8 mouse cellular contexts compared by ENCODE assay signal in the genomic region with DNA sequence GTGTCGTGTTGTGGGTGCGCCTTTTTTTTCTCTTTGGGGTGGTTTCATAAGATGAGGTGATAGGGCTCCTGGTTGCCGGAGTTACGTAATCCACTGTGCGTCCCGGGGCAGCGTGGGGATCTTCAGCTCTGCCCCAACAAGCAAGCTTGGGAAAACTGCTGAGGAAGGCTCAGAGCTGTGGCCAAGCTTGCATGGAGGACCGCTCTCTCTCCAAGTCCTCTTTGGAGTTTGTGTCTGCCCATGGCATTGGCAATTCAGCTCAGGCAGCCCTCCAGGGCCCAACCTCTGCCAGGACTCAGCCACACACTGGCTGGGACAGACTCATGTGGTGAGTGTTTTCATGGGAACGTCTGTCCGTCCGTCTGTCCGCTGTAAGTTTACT.
DNase-seq lines count a peak whose midpoint lies in the region; ATAC-seq and TF ChIP-seq lines count a peak whose summit lies in the region.

No protein-coding gene starts in this region.

- H3K4me2 ChIP-seq in stomach, postnatal 0 days (replicated peaks; ENCODE audit: low read depth), result 0 out of 2 replicates have a peak overlapping the region, but pooled peaks have one; percentile 14
- H3K4me2 ChIP-seq in intestine, embryonic 15.5 days (replicated peaks), result no peak overlapping the region

- peaks cover 4% of the 10 kb centered on the region; the same call in 1 of the 2 replicates for H3K36me3 ChIP-seq in stomach, postnatal 0 days (ENCODE audit: control insufficient read depth, insufficient read depth, low read length)
- peaks cover 5% of the 10 kb centered on the region for H3K36me3 ChIP-seq in intestine, embryonic 15.5 days

- H3K9ac ChIP-seq in stomach, postnatal 0 days (ENCODE audit: low read length), result no peak overlapping the region
- H3K9ac ChIP-seq in intestine, embryonic 15.5 days, result no peak overlapping the region

- no peak for TF ChIP-seq EP300 in stomach, postnatal 0 days (optimal IDR thresholded peaks at IDR 0.05)

- no peak for ATAC-seq in stomach, postnatal 0 days (ENCODE audit: low FRiP score, low TSS enrichment)
- no peak for ATAC-seq in CD4-positive, CD25-positive, alpha-beta regulatory T cell, adult 4 months
- no peak for ATAC-seq in intestine, embryonic 15.5 days

- H3K4me3 ChIP-seq in stomach, postnatal 0 days (ENCODE audit: low read depth, low read length), result no peak overlapping the region
- no peak overlapping the region for H3K4me3 ChIP-seq in intestine, embryonic 15.5 days (replicated peaks)

- intact Hi-C loops in heart, postnatal 10 days (cut with DNase I), result no loop called here

- H3K4me1 ChIP-seq in stomach, postnatal 0 days (replicated peaks; ENCODE audit: control insufficient read depth, insufficient read depth), result peaks cover 7% of the 10 kb centered on the region; the same call in 1 of the 2 replicates
- H3K4me1 ChIP-seq in intestine, embryonic 15.5 days (replicated peaks), result peaks cover 19% of the 10 kb centered on the region

- no peaks in the 10 kb centered on the region for H3K9me3 ChIP-seq in stomach, postnatal 0 days (ENCODE audit: control insufficient read depth, low read length)
- H3K9me3 ChIP-seq in intestine, embryonic 15.5 days, result no peaks in the 10 kb centered on the region

- no peak for TF ChIP-seq CTCF in stomach, postnatal 0 days (IDR thresholded peaks at IDR 0.05; ENCODE audit: low read depth)

- H3K27ac ChIP-seq in stomach, postnatal 0 days (replicated peaks), result 0 out of 2 replicates have a peak overlapping the region, but pooled peaks have one; percentile 49
- H3K27ac ChIP-seq in intestine, embryonic 15.5 days, result no peak overlapping the region

- peak; percentile 78 for DNase-seq in cerebellum, adult 9-11 months
- DNase-seq in cerebellum, adult 9-10 months, result no peak
- peak; percentile 48 for DNase-seq in ovary, postnatal 36 days (ENCODE audit: low spot score)
- DNase-seq in ovary, postnatal 10 days (ENCODE audit: low spot score), result no peak
- peak; percentile 68 to 70 for DNase-seq in heart, postnatal 10 days
- DNase-seq in stomach, postnatal 0 days (ENCODE audit: low spot score), result no peak

- 53% methylated on average over 12 of the region's 12 CpGs for WGBS in stomach, postnatal 0 days
- 61% methylated on average over 12 of the region's 12 CpGs for WGBS in intestine, embryonic 15.5 days

- H3K27me3 ChIP-seq in stomach, postnatal 0 days (ENCODE audit: control insufficient read depth, insufficient read depth, low read length), result no peaks in the 10 kb centered on the region
- no peaks in the 10 kb centered on the region for H3K27me3 ChIP-seq in intestine, embryonic 15.5 days (replicated peaks)

Comparison
In these comparisons a context has a peak if more than half of its experiments do, and no peak if none do; other contexts are left out.
1. DNase-seq: peak in cerebellum, adult 9-11 months (single experiment), ovary, postnatal 36 days (single experiment) and heart, postnatal 10 days (2 of 2); none in cerebellum, adult 9-10 months (single experiment), ovary, postnatal 10 days (single experiment) and stomach, postnatal 0 days (single experiment).